Mouse (Mus musculus): ENCODE results near the gene Klrc1. TPM values are rescaled to one million over a fixed set of nuclear protein-coding genes. Genes with fewer than 3 reads are reported as not detected.
"Not testable (repeated sequence)": the region's sequence is repeated elsewhere in the genome, so short reads cannot be mapped to it uniquely, and the experiment has no call there.

Gene Klrc1
- total RNA-seq (2022) = not detected

- no peak for DNase-seq (ENCODE audit: low spot score in 2 of 2)
These were observed at the start of gene Klrc1 for GRCm38 (mm10) chr6:129678873-129679272. Gene Klrc1, minus strand, starts transcription at chr6:129678973.

- no peak for DNase-seq (ENCODE audit: low spot score in 2 of 2)
These were observed 48.5 kb upstream of the Klrc1 start for GRCm38 (mm10) chr6:129727237-129727636.

- no peak for DNase-seq (ENCODE audit: low spot score in 2 of 2)
These were observed 42.6 kb upstream of the Klrc1 start for GRCm38 (mm10) chr6:129721390-129721789.

GRCm38 (mm10) chr6:129720487-129720886, 41.7 kb upstream of the Klrc1 start:
- DNase-seq (ENCODE audit: low spot score in 2 of 2) = no peak

- no peak for DNase-seq (ENCODE audit: low spot score in 2 of 2)
These were observed 38.3 kb upstream of the Klrc1 start, which contains the start of gene Klri1 for GRCm38 (mm10) chr6:129717032-129717431. Gene Klri1, minus strand, starts transcription at chr6:129717132.

GRCm38 (mm10) chr6:129713566-129713965, 34.8 kb upstream of the Klrc1 start:
- no peak for DNase-seq (ENCODE audit: low spot score in 2 of 2)

GRCm38 (mm10) chr6:129691436-129691835, 12.7 kb upstream of the Klrc1 start:
- not testable (repeated sequence) for DNase-seq (ENCODE audit: low spot score in 2 of 2)

GRCm38 (mm10) chr6:129680379-129680778, 1.6 kb upstream of the Klrc1 start:
- DNase-seq (ENCODE audit: low spot score in 2 of 2) = no peak

GRCm38 (mm10) chr6:129661301-129661700, 17.5 kb downstream of the Klrc1 start:
- DNase-seq (ENCODE audit: low spot score in 2 of 2) = not testable (repeated sequence)

- not testable (repeated sequence) for DNase-seq (ENCODE audit: low spot score in 2 of 2)
These were observed 18.2 kb downstream of the Klrc1 start, which contains the start of gene Klrc2 for GRCm38 (mm10) chr6:129660589-129660988. Gene Klrc2, minus strand, starts transcription at chr6:129660689.

GRCm38 (mm10) chr6:129644054-129644453, 34.7 kb downstream of the Klrc1 start:
- not testable (repeated sequence) for DNase-seq (ENCODE audit: low spot score in 2 of 2)

- DNase-seq (ENCODE audit: low spot score in 2 of 2) = not testable (repeated sequence)
These were observed 35.5 kb downstream of the Klrc1 start, which contains the start of gene Klrc3 for GRCm38 (mm10) chr6:129643237-129643636. Gene Klrc3, minus strand, starts transcription at chr6:129643337.

GRCm38 (mm10) chr6:129631046-129631445, 47.7 kb downstream of the Klrc1 start:
- not testable (repeated sequence) for DNase-seq (ENCODE audit: low spot score in 2 of 2)

GRCm38 (mm10) chr6:129623735-129624134, 55.0 kb downstream of the Klrc1 start, which contains the start of gene Klrk1:
Gene Klrk1, minus strand, starts transcription at chr6:129623864.
- no peak for DNase-seq (ENCODE audit: low spot score in 2 of 2)

Small RNAs within 50 kb of the gene (microRNA-seq; reads per million reads assigned to microRNA genes)
- not detected for gene Mir680-1

Other genes with a start within 250 kb of the Klrc1 start
- gene Clec1a, start 227.0 kb downstream of the Klrc1 start, total RNA-seq (2022) = 1 to 10 TPM; 1.5 to 4.4 (median 2.0) TPM
- gene Olr1, start 171.8 kb downstream of the Klrc1 start, total RNA-seq (2022) = under 1 TPM in 1 of 4 experiments, not detected in 3; 0.48 TPM
- gene Tmem52b, start 166.4 kb downstream of the Klrc1 start, total RNA-seq (2022) = not detected
- gene Gabarapl1, start 145.8 kb downstream of the Klrc1 start, total RNA-seq (2022) = 10 to 100 TPM; 69.2 to 94.1 (median 86.7) TPM
- not detected for gene Klre1, start 101.1 kb downstream of the Klrc1 start, total RNA-seq (2022)
- not detected for gene Klrd1, start 87.2 kb downstream of the Klrc1 start, total RNA-seq (2022)
- gene Klrk1, start 55.1 kb downstream of the Klrc1 start, total RNA-seq (2022) = not detected
- not detected for gene Klrc3, start 35.6 kb downstream of the Klrc1 start, total RNA-seq (2022)
- not detected for gene Klrc2, start 18.3 kb downstream of the Klrc1 start, total RNA-seq (2022)
- not detected for gene Klri1, start 38.2 kb upstream of the Klrc1 start, total RNA-seq (2022)
- gene Klri2, start 61.5 kb upstream of the Klrc1 start, total RNA-seq (2022) = not detected
- gene Gm156, start 105.3 kb upstream of the Klrc1 start, total RNA-seq (2022) = not detected
- gene Gm17631, start 183.7 kb upstream of the Klrc1 start, total RNA-seq (2022) = not detected
- not detected for gene Klra17, start 197.7 kb upstream of the Klrc1 start, total RNA-seq (2022)
- gene Klra5, start 238.7 kb upstream of the Klrc1 start, total RNA-seq (2022) = not detected

All from gastrocnemius, adult 8-10 months (tissue).